Mouse (Mus musculus): ENCODE results near the gene G3bp2.

G3bp2 gene

DNA sequence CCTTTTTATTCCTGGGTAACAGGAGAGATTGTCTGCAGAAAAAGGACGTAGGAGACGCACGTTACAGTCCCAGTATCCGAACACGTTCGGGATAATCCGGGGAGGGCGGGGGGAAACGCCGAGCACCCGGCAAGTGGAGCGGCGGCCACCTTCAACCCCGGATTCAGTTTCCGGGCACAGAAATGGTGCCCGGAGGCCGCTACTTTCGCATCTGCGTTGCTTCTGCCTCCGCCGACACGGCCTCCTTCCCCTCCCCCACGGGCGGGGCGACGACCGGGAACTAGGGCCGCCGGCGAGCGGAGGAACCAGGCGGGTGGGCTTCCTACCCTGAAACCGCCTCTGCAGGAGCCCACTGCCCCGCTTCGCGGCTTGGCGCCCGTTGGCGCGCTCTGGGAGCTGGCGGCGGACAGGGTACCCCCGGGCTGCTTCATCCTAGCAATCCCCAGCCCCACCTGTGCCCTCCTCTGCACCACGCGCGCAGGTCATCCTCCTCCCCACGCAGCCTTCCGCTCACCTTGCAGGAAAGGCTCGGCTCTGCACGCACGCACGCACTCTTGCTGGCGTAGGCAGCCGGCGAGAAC, 608 bp downstream of the G3bp2 start:
- CTCF ChIA-PET, result interaction anchor here in 3 of 4 experiments (1.1 to 1.5 kb wide), 7 partner anchors 9 to 35 kb away, joined by 3 to 9 read pairs (median 3); no protein-coding TSS in a partner anchor
- POLR2A ChIA-PET, result interaction anchor here (0.6 to 11.7 kb wide), 58 partner anchors 8 to 936 kb away, joined by 3 to 266 read pairs (median 6); partner anchors contain the start of genes Rchy1 (in 2 of the 4), Uso1 (in 2 of the 4), Cdkl2 (in 1 of the 4) and Naaa (in 1 of the 4)

GRCm38 (mm10) chr5:92081326-92081725, 2.2 kb downstream of the G3bp2 start:
- CTCF ChIA-PET, result interaction anchor here in 1 of 4 experiments (1.5 kb wide), 1 partner anchor 32 kb away, joined by 3 read pairs; no protein-coding TSS in a partner anchor
- POLR2A ChIA-PET, result interaction anchor here in 3 of 4 experiments (0.7 to 11.7 kb wide), 9 partner anchors 14 to 39 kb away, joined by 3 to 266 read pairs (median 5); no protein-coding TSS in a partner anchor

GRCm38 (mm10) chr5:92080400-92080799, 3.1 kb downstream of the G3bp2 start:
- POLR2A ChIA-PET, result interaction anchor here (0.6 to 11.7 kb wide), 12 partner anchors 13 to 862 kb away, joined by 3 to 266 read pairs (median 3); no protein-coding TSS in a partner anchor

GRCm38 (mm10) chr5:92079304-92079703, 4.2 kb downstream of the G3bp2 start:
- ChIA-PET POLR2A (interaction anchor here (0.5 to 11.7 kb wide), 12 partner anchors 11 to 318 kb away, joined by 3 to 266 read pairs (median 6); no protein-coding TSS in a partner anchor), CTCF (interaction anchor here in 1 of 4 experiments (1.2 kb wide), 1 partner anchor 33 kb away, joined by 5 read pairs; no protein-coding TSS in a partner anchor)

More at GRCm38 (mm10) chr5:92080400-92080799, 3.1 kb downstream of the G3bp2 start:
- CTCF ChIA-PET, result interaction anchor here in 1 of 4 experiments (0.6 kb wide), 1 partner anchor 31 kb away, joined by 3 read pairs; no protein-coding TSS in a partner anchor

GRCm38 (mm10) chr5:92078751-92079150, 4.8 kb downstream of the G3bp2 start:
- CTCF ChIA-PET, result interaction anchor here in 1 of 4 experiments (1.2 kb wide), 1 partner anchor 34 kb away, joined by 5 read pairs; no protein-coding TSS in a partner anchor

GRCm38 (mm10) chr5:92076273-92076672, 7.2 kb downstream of the G3bp2 start:
- ChIA-PET POLR2A (interaction anchor here in 2 of 4 experiments (0.7 to 6.4 kb wide), 13 partner anchors 7 to 53 kb away, joined by 3 to 58 read pairs (median 4); partner anchors contain the start of gene G3bp2 (in 1 of the 2)), CTCF (interaction anchor here in 3 of 4 experiments (0.8 to 2.0 kb wide), 4 partner anchors 37 to 42 kb away, joined by 5 to 9 read pairs (median 7); no protein-coding TSS in a partner anchor)

More at GRCm38 (mm10) chr5:92078751-92079150, 4.8 kb downstream of the G3bp2 start:
- POLR2A ChIA-PET, result interaction anchor here (0.6 to 11.7 kb wide), 12 partner anchors 11 to 51 kb away, joined by 3 to 266 read pairs (median 6); no protein-coding TSS in a partner anchor

DNA sequence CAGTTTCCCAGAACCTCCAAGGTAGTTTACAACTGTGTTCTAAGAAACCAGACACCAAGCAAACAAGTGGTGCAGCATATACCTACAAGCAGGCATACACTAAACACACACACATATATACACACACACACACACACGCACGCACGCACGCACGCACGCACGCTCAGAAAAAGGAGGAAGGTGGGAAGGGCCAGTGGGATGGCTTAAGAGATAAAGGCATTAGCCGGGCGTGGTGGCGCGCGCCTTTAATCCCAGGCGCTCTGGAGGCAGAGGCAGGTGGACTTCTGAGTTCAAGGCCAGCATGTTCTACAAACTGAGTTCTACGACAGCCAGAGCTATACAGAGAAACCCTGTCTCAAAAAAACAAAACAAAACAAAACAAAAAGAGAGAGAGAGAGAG, 9.5 kb downstream of the G3bp2 start:
- CTCF ChIA-PET, result interaction anchor here in 2 of 4 experiments (0.9 to 1.2 kb wide), 2 partner anchors 10 to 31 kb away, joined by 3 to 8 read pairs; partner anchors contain the start of gene G3bp2 (in 1 of the 2)

DNA sequence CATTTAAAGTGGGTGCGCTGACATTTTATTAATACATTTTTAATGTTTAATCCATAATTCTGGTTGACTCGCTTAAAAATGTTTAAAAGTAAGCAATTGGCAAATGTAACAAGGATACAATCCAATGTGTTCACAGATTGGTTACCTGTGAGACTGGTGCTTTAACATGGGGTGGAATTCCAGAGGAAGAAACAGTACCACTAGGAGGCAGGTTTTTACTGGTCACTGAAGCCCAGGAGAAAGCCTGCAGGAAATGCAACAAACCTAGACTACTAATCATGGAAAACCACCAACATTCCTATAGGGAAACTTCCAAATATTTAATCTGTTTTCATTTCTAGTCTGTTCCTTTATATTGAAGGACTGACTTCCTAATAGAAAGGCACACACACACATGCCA, 20.3 kb downstream of the G3bp2 start:
- ChIA-PET POLR2A (interaction anchor here in 2 of 4 experiments (0.7 to 1.1 kb wide), 2 partner anchors 13 to 21 kb away, joined by 3 read pairs; partner anchors contain the start of gene G3bp2 (in 1 of the 2)), CTCF (no interaction called here)

More for the DNA sequence above, 9.5 kb downstream of the G3bp2 start:
- POLR2A ChIA-PET, result interaction anchor here in 2 of 4 experiments (0.8 to 6.4 kb wide), 8 partner anchors 9 to 44 kb away, joined by 3 to 58 read pairs (median 4); partner anchors contain the start of gene G3bp2 (in 2 of the 2)

DNA sequence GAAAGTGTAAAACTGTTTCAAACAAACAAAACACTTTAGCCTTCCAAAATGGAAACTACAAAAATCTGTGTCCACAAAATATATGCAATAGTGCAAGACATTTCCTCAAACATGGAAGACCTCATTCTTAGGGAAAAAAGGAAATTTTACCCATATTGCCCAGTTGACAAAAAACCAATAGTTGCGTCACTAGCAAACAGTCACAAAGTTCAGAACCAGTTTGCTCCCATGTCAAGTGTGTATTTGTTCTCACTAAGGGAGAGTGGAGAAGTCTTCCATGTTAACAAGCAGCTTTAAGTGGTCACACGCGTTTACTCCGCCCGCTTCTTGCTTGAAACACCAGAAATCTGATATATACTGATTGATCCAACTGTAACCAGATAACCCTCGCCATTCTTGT, 30.7 kb downstream of the G3bp2 start:
- POLR2A ChIA-PET, result interaction anchor here in 2 of 4 experiments (1.0 to 1.9 kb wide), 10 partner anchors 8 to 59 kb away, joined by 3 to 8 read pairs (median 4); partner anchors contain the start of genes Cdkl2 (in 1 of the 2) and G3bp2 (in 1 of the 2)
- CTCF ChIA-PET, result interaction anchor here in 2 of 4 experiments (0.9 to 2.4 kb wide), 3 partner anchors 10 to 65 kb away, joined by 3 to 8 read pairs (median 3); no protein-coding TSS in a partner anchor

- ChIA-PET POLR2A (interaction anchor here (0.5 to 1.9 kb wide), 15 partner anchors 8 to 364 kb away, joined by 3 to 8 read pairs (median 5); partner anchors contain the start of gene G3bp2 (in 1 of the 4)), CTCF (interaction anchor here in 1 of 4 experiments (2.4 kb wide), 1 partner anchor 8 kb away, joined by 8 read pairs; no protein-coding TSS in a partner anchor)
These were observed 33.1 kb downstream of the G3bp2 start for GRCm38 (mm10) chr5:92050419-92050818.

- CTCF ChIA-PET, result interaction anchor here in 1 of 4 experiments (1.2 kb wide), 1 partner anchor 81 kb away, joined by 3 read pairs; no protein-coding TSS in a partner anchor
- POLR2A ChIA-PET, result interaction anchor here in 1 of 4 experiments (1.2 to 2.7 kb wide), 10 partner anchors 10 to 265 kb away, joined by 3 to 19 read pairs (median 6); partner anchors contain the start of gene G3bp2
These were observed 39.7 kb downstream of the G3bp2 start, which contains the start of gene Cdkl2 for GRCm38 (mm10) chr5:92043783-92044182. Cdkl2 (minus strand) TSS chr5:92043883.

DNA sequence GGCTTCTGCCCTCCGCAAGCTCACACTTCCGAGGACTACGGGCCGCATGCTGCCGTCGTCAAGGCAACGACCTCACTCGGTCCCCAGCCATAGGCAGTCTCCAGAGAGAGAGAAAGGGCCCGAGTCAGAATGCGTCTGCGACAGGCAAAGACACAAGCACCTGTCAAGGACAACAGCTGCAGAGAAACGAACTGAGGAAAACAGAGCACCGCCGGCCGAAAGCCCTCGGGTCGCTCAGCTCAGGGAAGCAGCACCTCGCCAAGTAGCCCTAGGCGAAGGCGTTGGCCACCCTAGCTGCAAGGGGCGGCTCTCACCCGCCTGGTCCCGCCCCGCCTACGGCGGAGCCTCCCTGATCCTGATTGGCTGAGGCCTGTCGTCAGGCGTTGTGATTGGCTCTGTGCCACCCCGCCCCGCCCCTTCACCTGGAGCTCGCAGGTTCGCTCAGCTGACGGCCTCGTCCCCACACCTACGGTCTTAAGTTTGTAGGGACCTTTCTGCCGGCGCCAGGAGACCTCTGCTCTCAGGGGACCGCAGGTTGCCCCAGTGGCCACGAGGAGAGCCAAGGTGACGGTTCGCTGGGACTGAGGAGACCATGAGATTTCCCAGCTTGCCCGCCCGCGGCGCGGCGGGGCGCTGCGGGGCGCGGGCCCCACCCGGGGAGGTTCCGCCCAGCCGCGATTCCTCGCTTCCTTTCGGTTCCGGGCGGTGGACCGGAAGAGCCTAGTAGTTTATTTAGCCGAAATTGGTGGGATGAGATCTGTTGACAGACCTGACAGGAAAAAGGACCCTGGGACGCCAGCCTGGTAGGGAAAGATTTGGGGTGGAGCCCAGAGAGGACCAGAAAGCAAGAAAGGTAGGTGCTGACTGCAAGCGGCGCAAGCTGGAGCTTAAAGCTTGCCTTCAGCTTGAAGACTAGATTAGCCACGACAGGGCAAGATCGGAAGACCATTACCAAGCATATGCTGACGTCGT, 40.9 kb downstream of the G3bp2 start:
- ChIA-PET CTCF (interaction anchor here (0.6 to 1.5 kb wide), 12 partner anchors 9 to 525 kb away, joined by 3 to 8 read pairs (median 3); partner anchors contain the start of gene Parm1 (in 1 of the 4)), POLR2A (interaction anchor here (0.5 to 2.7 kb wide), 63 partner anchors 8 to 1226 kb away, joined by 3 to 20 read pairs (median 5); partner anchors contain the start of genes Rchy1 (in 4 of the 4), G3bp2 (in 3 of the 4) and Naaa (in 1 of the 4))

GRCm38 (mm10) chr5:92019960-92020359, 63.6 kb downstream of the G3bp2 start:
- CTCF ChIA-PET, result no interaction called here
- POLR2A ChIA-PET, result no interaction called here

DNA sequence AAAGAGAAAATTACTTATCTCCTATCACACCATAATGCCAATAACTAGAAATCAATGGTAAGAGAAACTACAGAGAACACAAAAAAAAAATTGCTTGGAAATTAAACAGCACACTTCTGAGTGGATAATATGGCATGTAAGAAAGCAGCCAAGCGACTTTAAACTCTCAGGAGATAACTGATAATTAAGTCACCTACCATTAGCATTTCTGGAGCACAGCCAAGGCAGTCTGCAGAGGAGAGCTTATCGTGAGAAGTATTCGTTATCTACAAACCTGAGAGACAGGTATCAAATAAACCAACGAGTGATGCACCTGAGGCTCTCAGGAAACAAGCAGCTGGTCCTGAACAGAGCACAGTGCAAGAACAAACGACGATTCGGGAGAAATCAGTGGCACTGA, 71.8 kb downstream of the G3bp2 start:
- ChIA-PET CTCF (no interaction called here), POLR2A (interaction anchor here in 2 of 4 experiments (0.6 to 1.2 kb wide), 3 partner anchors 9 to 492 kb away, joined by 3 to 4 read pairs (median 3); no protein-coding TSS in a partner anchor)

DNA sequence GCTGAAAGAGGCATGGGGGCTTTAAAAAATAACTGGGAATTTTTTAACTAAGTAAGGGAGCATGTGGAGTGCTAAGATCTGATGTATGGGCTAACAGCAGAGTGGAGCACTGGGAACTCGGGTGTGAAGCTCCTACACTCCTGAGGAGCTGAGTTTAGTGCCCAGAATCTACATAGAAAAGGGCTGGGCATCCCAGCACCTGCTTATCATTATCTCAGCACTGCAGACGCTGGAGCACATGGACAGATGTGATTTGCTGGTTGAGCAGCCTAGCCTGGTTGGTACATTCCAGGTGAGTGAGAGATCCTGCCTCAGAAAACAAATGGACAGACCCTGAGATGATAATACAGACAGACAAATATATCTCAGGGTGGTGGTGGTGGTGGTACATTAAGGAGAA, 73.7 kb downstream of the G3bp2 start:
- POLR2A ChIA-PET, result no interaction called here
- CTCF ChIA-PET, result no interaction called here

DNA sequence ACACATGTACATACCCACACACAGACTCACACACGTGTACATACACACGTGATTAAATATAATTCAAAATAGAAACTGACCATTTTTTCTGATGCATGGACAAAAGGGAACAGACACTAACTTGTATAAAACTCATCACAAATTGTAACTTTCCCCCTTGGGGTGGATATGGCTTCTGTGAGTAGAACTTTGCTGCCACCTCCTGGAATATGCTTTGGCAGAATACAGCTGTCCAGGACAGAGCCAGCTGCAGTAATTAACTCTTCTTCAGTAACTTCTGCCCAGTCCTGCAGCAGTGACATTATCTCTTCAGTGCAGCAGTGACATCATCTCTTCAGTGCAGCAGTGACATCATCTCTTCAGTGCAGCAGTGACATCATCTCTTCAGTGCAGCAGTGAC, 80.5 kb downstream of the G3bp2 start:
- CTCF ChIA-PET, result interaction anchor here in 1 of 4 experiments (0.7 kb wide), 1 partner anchor 178 kb away, joined by 5 read pairs; no protein-coding TSS in a partner anchor
- POLR2A ChIA-PET, result interaction anchor here in 1 of 4 experiments (0.7 kb wide), 1 partner anchor 8 kb away, joined by 3 read pairs; no protein-coding TSS in a partner anchor
